Mouse (Mus musculus) cortical plate, adult 2 months (tissue): ENCODE measurements around the gene Jarid2.

Experiments used
- CTCF ChIP-seq: fragments of 200-500 bp; IDR thresholded peaks from 2 replicates; pipeline ENCODE4 v1.5.1; 2011; ENCODE audit warnings: mild to moderate bottlenecking, control low read depth, low read length; ENCODE audit not compliant: insufficient read depth; ENCODE audit errors: extremely low read depth
- POLR2A ChIP-seq: fragments of 200-500 bp; IDR thresholded peaks from 2 replicates; pipeline ENCODE4 v1.6.1; 2011; ENCODE audit warnings: mild to moderate bottlenecking, low read length, control low read depth; ENCODE audit not compliant: insufficient read depth; ENCODE audit errors: extremely low read depth

DNA sequence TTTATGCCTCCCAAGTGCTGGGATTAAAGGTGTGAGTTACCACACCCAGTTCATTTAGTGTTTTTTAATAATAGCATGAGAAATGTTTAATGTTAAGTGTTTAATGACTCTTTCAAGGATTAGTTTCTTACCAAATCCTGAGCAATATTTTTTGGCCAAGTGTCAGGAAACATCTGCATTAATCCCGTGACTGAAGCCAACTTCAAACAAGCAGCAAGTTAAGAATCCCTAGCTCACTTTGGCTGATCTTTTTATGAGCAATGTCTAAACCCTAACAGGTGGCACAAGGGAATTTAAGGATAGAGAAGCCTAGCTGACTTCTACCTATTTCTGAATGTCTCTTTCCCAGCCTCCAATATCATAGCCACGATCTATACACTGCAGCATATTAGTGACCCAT lies 60.7 kb downstream of the Jarid2 start:
- TF ChIP-seq CTCF (no peak), POLR2A (no peak)
